Mouse (Mus musculus): ENCODE results near the gene Rpl22l1.

DNA sequence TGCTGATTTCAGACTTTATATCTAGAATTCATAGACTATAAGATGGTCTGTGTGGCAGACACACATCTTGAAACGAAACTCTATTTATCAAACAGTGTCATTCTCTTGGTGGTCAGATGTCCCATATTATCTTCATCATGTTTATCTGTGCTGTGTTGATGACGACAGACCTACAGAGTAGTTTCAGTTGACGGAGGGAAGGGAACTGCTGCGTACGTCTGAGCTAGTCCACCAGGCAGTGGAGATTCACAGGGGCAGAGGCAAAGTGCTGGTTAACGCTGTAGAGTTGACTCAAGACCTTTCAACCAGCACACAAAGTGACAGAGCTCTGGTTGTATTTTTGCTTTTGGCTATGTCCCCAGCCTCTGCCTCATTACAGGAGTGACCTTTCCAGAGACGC, 10.4 kb upstream of the Rpl22l1 start:
- TF ChIP-seq CTCF (IDR thresholded peaks at IDR 0.05; ENCODE audit: low read depth) = no peak
- TF ChIP-seq EP300 (IDR thresholded peaks at IDR 0.05; ENCODE audit: low read depth) = no peak

Data from liver, postnatal 0 days (tissue).